Mouse (Mus musculus): ENCODE measurements around the gene Klra6.
"Not testable (repeated sequence)": the region's sequence is repeated elsewhere in the genome, so short reads cannot be mapped to it uniquely, and the experiment has no call there.

Klra6 gene

DNA sequence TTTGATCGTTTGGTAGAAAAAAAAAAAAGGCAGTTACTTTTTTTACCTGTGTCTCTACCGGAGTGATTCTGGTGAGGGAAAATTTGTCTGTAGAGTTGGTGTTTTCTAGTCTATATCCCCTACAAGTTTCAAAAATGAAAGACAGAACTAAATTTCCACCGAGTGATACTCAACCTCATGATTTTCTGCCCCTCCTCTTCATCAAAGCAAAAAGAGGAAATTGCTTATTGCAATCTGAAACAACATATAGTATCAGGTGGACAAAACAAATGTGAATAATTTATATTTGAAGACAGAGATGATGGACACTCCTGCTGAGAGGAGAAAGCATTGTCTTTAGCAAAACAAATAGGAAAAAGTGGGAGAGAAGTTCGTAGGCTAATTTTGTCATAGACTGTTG is at the start of gene Klra6:
Klra6 (minus strand) TSS at position 101 of the 400 bp plus-strand sequence.
- no peak for ATAC-seq (ENCODE audit: low TSS enrichment)

DNA sequence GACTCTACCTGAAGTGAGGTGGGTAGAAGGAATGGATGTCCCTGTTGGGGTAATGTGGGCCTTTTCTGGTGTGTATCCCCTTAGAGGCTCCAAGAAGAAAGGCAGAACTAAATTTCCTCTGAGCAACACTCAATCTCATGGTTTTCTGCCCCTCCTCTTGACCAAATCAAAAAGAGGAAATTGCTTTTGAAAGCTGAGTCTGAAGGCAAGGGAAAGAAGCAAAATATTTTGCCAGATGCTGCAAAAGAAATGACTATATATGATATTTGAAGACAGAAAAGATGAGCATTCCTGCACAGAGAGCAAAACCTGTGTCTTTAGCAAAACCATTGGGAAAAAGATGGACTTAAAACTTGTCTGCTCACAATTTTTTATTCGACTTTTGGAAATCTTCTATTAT is 40.4 kb upstream of the Klra6 start, which contains the start of gene Klra4:
Klra4 (minus strand) TSS at position 101 of the 400 bp plus-strand sequence.
- not testable (repeated sequence) for ATAC-seq (ENCODE audit: low TSS enrichment)

DNA sequence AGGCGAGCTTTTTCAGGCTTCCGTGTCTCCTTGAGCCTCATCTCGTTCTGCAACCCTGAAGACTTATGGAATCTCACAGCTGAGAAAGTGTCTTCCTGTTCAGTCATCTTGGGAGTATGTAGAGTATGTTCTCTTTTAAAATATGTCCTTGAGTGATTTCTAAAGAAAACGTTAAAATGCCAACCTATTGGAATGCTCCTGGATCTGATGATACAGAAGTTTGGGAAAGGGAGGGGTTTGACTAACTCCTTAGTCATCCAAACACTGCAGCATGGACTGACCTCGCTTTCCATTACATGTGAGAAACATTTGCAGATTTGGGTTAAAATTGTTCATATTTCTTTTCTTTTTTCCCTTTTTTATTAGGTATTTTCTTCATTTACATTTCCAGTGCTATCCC is 38.4 kb upstream of the Klra6 start:
- no peak for ATAC-seq (ENCODE audit: low TSS enrichment)

DNA sequence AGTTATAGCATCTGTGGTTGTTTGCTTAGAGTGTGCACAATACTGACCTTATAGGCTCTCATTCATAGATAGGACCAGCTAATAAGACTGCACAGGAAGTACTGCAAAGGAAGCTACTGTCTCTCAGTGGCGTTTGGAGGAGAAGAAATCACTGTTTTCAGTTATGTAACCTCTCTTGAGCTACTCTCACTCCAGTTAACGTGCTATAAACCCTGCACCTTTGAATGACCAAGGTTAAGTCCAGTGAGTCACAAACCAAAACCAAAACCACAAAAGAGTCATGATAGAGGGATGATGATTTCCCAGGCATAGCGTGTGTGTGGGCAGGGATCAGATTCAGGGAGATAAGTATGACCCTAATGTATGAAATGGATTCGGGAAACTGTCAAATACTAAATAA is 8.4 kb upstream of the Klra6 start:
- not testable (repeated sequence) for ATAC-seq (ENCODE audit: low TSS enrichment)

DNA sequence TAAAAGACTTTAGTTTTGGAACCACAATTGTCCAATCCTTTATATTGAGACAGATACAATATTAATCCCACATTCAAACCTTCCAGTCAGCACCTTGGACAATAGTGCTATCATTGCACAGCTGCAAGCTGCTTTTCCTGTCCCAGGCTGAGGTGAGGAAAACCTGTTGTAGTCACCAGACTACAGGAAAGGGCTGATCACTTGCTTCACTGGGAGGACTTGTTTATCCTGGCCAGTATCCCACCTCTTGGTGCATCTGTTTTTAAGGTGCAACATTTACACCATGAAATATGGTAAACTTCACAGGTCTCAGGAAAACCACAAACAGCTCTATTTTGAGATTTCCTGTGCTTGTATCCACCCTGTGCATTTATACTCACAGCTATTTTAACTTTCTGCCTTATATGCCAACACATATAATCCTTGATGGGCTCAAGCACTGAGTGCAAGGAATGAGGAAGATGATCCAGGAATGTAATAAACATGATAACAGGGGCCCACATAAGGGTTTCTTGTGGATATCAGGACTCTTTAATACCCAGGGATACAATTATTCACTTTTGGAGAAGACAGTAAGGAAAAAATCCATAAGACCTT is 4.8 kb upstream of the Klra6 start:
- ATAC-seq (ENCODE audit: low TSS enrichment): not testable (repeated sequence)

All from frontal cortex, adult (tissue).